Mouse (Mus musculus) erythroblast, embryonic 14.5 days (primary cell): ENCODE data around the gene Chchd6.

Experiments used
- GATA1 ChIP-seq: IDR thresholded peaks from 2 replicates; pipeline ENCODE4 v1.6.1; 2012; ENCODE audit warnings: low read length, inconsistent platforms, mixed read lengths
- TAL1 ChIP-seq: IDR thresholded peaks from 3 replicates; pipeline ENCODE4 v1.6.1; 2012; ENCODE audit warnings: low read length, inconsistent platforms, mixed read lengths

GRCm38 (mm10) chr6:89431920-89432482 is 163.5 kb downstream of the Chchd6 start:
- TF ChIP-seq GATA1 (no peak), TAL1 (no peak)
